Mouse (Mus musculus): Measurements from ENCODE around the gene Smad5.

DNA sequence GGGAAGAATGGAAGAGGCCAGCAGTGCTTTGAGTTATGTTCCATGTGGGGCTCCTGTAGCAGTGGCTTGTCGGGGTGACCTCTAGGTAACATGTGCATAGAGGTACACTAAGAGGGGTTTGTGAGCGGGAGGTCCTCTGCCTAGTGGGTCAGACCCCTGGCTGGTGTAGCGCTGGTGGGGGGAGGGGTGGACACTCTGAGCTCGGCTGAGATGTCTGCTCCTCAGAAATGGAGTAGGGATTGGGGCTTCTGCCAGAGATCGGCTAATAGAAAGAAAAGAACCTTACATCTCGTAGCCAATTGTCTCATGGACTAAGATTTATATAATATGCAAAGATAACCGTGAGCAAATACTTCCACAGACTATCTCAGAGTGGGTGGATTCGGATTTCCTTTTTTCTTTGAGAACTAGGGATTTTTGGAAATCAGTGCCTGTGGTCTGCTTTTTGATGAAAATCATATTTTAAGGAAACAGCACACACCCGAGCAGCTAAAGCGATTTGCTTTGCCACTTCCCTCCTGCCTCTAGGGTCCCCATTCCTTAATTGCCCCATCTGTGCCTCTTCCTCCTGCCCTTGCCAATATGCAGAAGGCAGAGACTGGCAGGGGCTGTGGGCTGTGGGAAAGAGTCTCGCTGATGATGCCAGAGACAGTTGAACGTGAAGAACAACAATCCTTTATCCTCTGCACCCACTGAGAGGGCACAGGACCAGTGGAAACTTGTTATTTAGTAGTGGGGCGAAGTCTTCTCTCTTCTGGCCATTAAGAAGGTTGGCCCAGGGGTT, 59.8 kb downstream of the Smad5 start:
- no peak for TF ChIP-seq KAT2A (conservative IDR thresholded peaks at IDR 0.05; ENCODE audit: low read depth, low read length)
- no peak for TF ChIP-seq MAX (IDR thresholded peaks at IDR 0.05; ENCODE audit: low read length)
- TF ChIP-seq CTCF (IDR thresholded peaks at IDR 0.05 in 2 of 3, conservative IDR thresholded peaks at IDR 0.05 in 1 of 3; ENCODE audit: control insufficient read depth in 1 of 3, insufficient read depth in 1 of 3, low read depth in 2 of 3, low read length in 3 of 3, poor library complexity in 1 of 3, severe bottlenecking in 1 of 3) = no peak

All from MEL (cell line).